Mouse (Mus musculus) liver, adult 2 months (tissue): ENCODE measurements at regions not wholly inside any gene's neighbourhood (a gene's known extent, or its start where the extent isn't known, plus 50 kb on each side); places are given as distances from the start of the nearest gene placed in this dataset.

Source experiments
- CTCF ChIP-seq: fragments of 200-500 bp; IDR thresholded peaks from 2 replicates; pipeline ENCODE4 v1.5.1; 2011; ENCODE audit warnings: low read depth, low read length, control low read depth
- POLR2A ChIP-seq: fragments of 200-500 bp; IDR thresholded peaks from 2 replicates; pipeline ENCODE4 v1.6.1; 2011; ENCODE audit warnings: low read length, control low read depth; ENCODE audit not compliant: insufficient read depth; ENCODE audit errors: extremely low read depth

DNA sequence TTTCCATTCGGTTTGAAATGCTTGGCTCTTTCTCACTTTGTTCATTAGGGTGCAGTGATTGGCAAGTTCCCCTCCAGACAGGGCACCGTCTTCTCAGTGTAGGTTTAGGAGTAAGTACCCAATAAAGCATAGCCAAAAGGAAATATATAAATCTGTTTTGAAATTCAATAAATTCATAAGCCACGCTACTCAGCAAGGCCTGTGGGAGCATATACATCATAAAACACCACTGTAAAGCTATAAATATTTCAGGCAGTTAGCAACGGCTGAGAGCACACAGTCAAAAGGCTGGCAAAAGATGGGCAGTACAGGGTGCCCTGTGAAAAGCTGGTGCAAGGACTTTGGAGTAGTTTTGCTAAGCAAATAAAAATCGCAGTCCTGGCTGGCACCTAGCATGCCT, 569.8 kb upstream of the Ccdc54 start:
- TF ChIP-seq CTCF (no peak), POLR2A (no peak)
